Mouse (Mus musculus): ENCODE data around the gene Tmem80.

GRCm38 (mm10) chr7:141302702-141303268, 24.8 kb upstream of the Tmem80 start:
- TF ChIP-seq CTCF (IDR thresholded peaks at IDR 0.05; ENCODE audit: insufficient read depth, low read depth, low read length) (no peak), POLR2A (IDR thresholded peaks at IDR 0.05; ENCODE audit: insufficient read depth, low read depth, low read length) (no peak)

Measured in olfactory bulb, adult 2 months (tissue).